Comparison of ENCODE assay signal across 9 mouse cellular contexts in genomic region chr19:43655735-43656492, GRCm38 (mm10). TPM values are rescaled to one million over a fixed set of nuclear protein-coding genes. Genes with fewer than 3 reads are reported as not detected.
A peak's percentile ranks its signal among the peaks of the same experiment; 100 is the strongest.
DNase-seq lines count a peak whose midpoint lies in the region; ATAC-seq and TF ChIP-seq lines count a peak whose summit lies in the region.
"Had no signal": no experiment of that assay in that cellular context is flagged by ENCODE, and none has a peak within 500 bp of the region (broad histone marks: within the 10 kb centered on the region; RNA-seq: fewer than 3 reads in every experiment).

No protein-coding gene starts in this region.

- no peak; the same call in 1 of the 2 replicates for ATAC-seq in forebrain, embryonic 16.5 days
- peak; percentile 83 for ATAC-seq in megakaryocyte-erythroid progenitor cell, adult 5-6 weeks (replicated peaks; ENCODE audit: low FRiP score, low TSS enrichment, poor library complexity, severe bottlenecking)

- H3K4me1 ChIP-seq in forebrain, embryonic 10.5 days, result peaks cover 12% of the 10 kb centered on the region; the same call in 1 of the 2 replicates
- H3K4me1 ChIP-seq in forebrain, embryonic 16.5 days (replicated peaks; ENCODE audit: control insufficient read depth, insufficient read depth, low read length), result no peaks in the 10 kb centered on the region
- H3K4me1 ChIP-seq in embryonic fibroblast, embryonic 13.5 days (ENCODE audit: control insufficient read depth, insufficient read depth, low read length), result no peaks in the 10 kb centered on the region

- DNase-seq in forebrain, embryonic 10.5 days (ENCODE audit: extremely low spot score, low spot score), result peak; percentile 61
- peak; percentile 86 for DNase-seq in 3T3-L1 (ENCODE audit: low read depth, low spot score)
- peak; percentile 64 to 80 for DNase-seq in adrenal gland, postnatal 36 days
- peak; percentile 76 for DNase-seq in kidney, postnatal 14 days
- DNase-seq in spleen, postnatal 36 days (ENCODE audit: low spot score in 2 of 2), result peak; percentile 53 to 63
- DNase-seq: liver, embryonic 13.5 days had no signal

- no peak overlapping the region for H3K4me2 ChIP-seq in forebrain, embryonic 16.5 days (ENCODE audit: low read length)
- H3K4me2 ChIP-seq: liver, embryonic 13.5 days had no signal

- H3K9ac ChIP-seq in forebrain, embryonic 16.5 days (replicated peaks; ENCODE audit: low read depth, low read length), result no peak overlapping the region
- H3K9ac ChIP-seq: liver, embryonic 13.5 days had no signal

- H3K27ac ChIP-seq in forebrain, embryonic 10.5 days, result no peak overlapping the region
- H3K27ac ChIP-seq in forebrain, embryonic 16.5 days (ENCODE audit: low read length), result no peak overlapping the region
- no peak overlapping the region for H3K27ac ChIP-seq in embryonic fibroblast, embryonic 13.5 days (ENCODE audit: insufficient read depth, low read length)
- H3K27ac ChIP-seq: liver, embryonic 13.5 days had no signal

- no peak overlapping the region for H3K4me3 ChIP-seq in forebrain, embryonic 10.5 days
- no peak overlapping the region for H3K4me3 ChIP-seq in forebrain, embryonic 16.5 days (replicated peaks; ENCODE audit: low read length)
- no peak overlapping the region for H3K4me3 ChIP-seq in embryonic fibroblast, embryonic 13.5 days (ENCODE audit: insufficient read depth, low read length)
- H3K4me3 ChIP-seq: liver, embryonic 13.5 days had no signal

- no peak for TF ChIP-seq POLR2A in embryonic fibroblast, embryonic 13.5 days (IDR thresholded peaks at IDR 0.05; ENCODE audit: low read depth, low read length)

- TF ChIP-seq CTCF in embryonic fibroblast, embryonic 13.5 days (IDR thresholded peaks at IDR 0.05; ENCODE audit: borderline replicate concordance, insufficient read depth, low read length), result peak; percentile 91

- no peaks in the 10 kb centered on the region for H3K36me3 ChIP-seq in forebrain, embryonic 10.5 days (replicated peaks)
- H3K36me3 ChIP-seq in forebrain, embryonic 16.5 days (ENCODE audit: control insufficient read depth, insufficient read depth), result no peaks in the 10 kb centered on the region
- H3K36me3 ChIP-seq: liver, embryonic 13.5 days had no signal

- H3K27me3 ChIP-seq in forebrain, embryonic 10.5 days (ENCODE audit: poor library complexity, severe bottlenecking), result peaks cover 22% of the 10 kb centered on the region
- H3K27me3 ChIP-seq in forebrain, embryonic 16.5 days (replicated peaks; ENCODE audit: control insufficient read depth, insufficient read depth, low read length), result no peaks in the 10 kb centered on the region

- WGBS in forebrain, embryonic 10.5 days, result 43% methylated on average over 11 of the region's 11 CpGs
- WGBS in forebrain, embryonic 16.5 days, result 40% methylated on average over 11 of the region's 11 CpGs

- H3K9me3 ChIP-seq in forebrain, embryonic 10.5 days, result no peaks in the 10 kb centered on the region
- no peaks in the 10 kb centered on the region for H3K9me3 ChIP-seq in forebrain, embryonic 16.5 days (ENCODE audit: control insufficient read depth, low read length)
- H3K9me3 ChIP-seq: liver, embryonic 13.5 days had no signal

RNA-seq across cellular contexts. Expression of gene Slc25a28, which starts 18.8 kb away (rescaled TPM):
- 11.3 and 12.4 TPM in 2 replicates for polyA plus RNA-seq in forebrain, embryonic 10.5 days (2016; fragmentation: Nextera tagmentation; extraction: Ambion mirVana)
- polyA plus RNA-seq in forebrain, embryonic 16.5 days (2015; fragmentation: Nextera tagmentation; extraction: Ambion mirVana), result 15.6 and 16.4 TPM in 2 replicates
- total RNA-seq in adrenal gland, postnatal 36 days (2021), result 10 to 100 TPM; 54.2 to 91.4 TPM
- 16.0 and 16.5 TPM in 2 replicates for polyA plus RNA-seq in embryonic fibroblast, embryonic 13.5 days (2011; ENCODE audit: insufficient read length, low read depth, missing spikeins)
- total RNA-seq in megakaryocyte-erythroid progenitor cell, adult 5-6 weeks (2014; fragmentation: Nextera tagmentation), result 43.4 and 47.5 TPM in 2 replicates
- 23.8 and 35.2 TPM in 2 replicates for total RNA-seq in megakaryocyte-erythroid progenitor cell, adult 5-6 weeks (2017)

RNA-seq across cellular contexts. Expression of gene Entpd7, which starts 33.6 kb away (rescaled TPM):
- 8.6 and 8.8 TPM in 2 replicates for polyA plus RNA-seq in forebrain, embryonic 10.5 days (2016; fragmentation: Nextera tagmentation; extraction: Ambion mirVana)
- 8.9 and 9.6 TPM in 2 replicates for polyA plus RNA-seq in forebrain, embryonic 16.5 days (2015; fragmentation: Nextera tagmentation; extraction: Ambion mirVana)
- 10 to 100 TPM; 21.2 to 27.1 TPM for total RNA-seq in adrenal gland, postnatal 36 days (2021)
- 12.8 and 15.2 TPM in 2 replicates for polyA plus RNA-seq in embryonic fibroblast, embryonic 13.5 days (2011; ENCODE audit: insufficient read length, low read depth, missing spikeins)
- 6.2 and 10.0 TPM in 2 replicates for total RNA-seq in megakaryocyte-erythroid progenitor cell, adult 5-6 weeks (2014; fragmentation: Nextera tagmentation)
- total RNA-seq in megakaryocyte-erythroid progenitor cell, adult 5-6 weeks (2017), result 1.4 and 2.3 TPM in 2 replicates

RNA-seq across cellular contexts. Expression of gene Nkx2-3, which starts 43.8 kb away (rescaled TPM):
- 2.4 TPM in 2 replicates for polyA plus RNA-seq in forebrain, embryonic 10.5 days (2016; fragmentation: Nextera tagmentation; extraction: Ambion mirVana)
- polyA plus RNA-seq in forebrain, embryonic 16.5 days (2015; fragmentation: Nextera tagmentation; extraction: Ambion mirVana), result 2.2 and 2.7 TPM in 2 replicates
- total RNA-seq in adrenal gland, postnatal 36 days (2021), result not detected
- polyA plus RNA-seq in embryonic fibroblast, embryonic 13.5 days (2011; ENCODE audit: insufficient read length, low read depth, missing spikeins), result not detected in 2 replicates
- total RNA-seq in megakaryocyte-erythroid progenitor cell, adult 5-6 weeks (2014; fragmentation: Nextera tagmentation), result not detected in 2 replicates
- total RNA-seq in megakaryocyte-erythroid progenitor cell, adult 5-6 weeks (2017), result not detected in 2 replicates
